Mouse (Mus musculus) ES-CJ7 (cell line): ENCODE measurements around the gene Yif1a.
A peak's percentile ranks its signal among the peaks of the same experiment; 100 is the strongest.

ENCODE experiments used
- DNase-seq: peaks from one replicate; pipeline ENCODE4 v3.0.0; 2011; ENCODE audit warnings: low read depth, low spot score

The Yif1a gene

GRCm38 (mm10) chr19:5087884-5088728 is at the start of gene Yif1a:
Gene Yif1a, plus strand, starts transcription at chr19:5088538.
- peak; percentile 100 for DNase-seq

- DNase-seq, result peak; percentile 87
These were observed 49.6 kb upstream of the Yif1a start, which contains the start of the genes B4gat1 and AC124502.3 for GRCm38 (mm10) chr19:5038709-5039156. Gene B4gat1, plus strand, starts transcription at chr19:5038826. Gene AC124502.3, plus strand, starts transcription at chr19:5038891.

- DNase-seq, result no peak
These were observed 48.8 kb upstream of the Yif1a start for GRCm38 (mm10) chr19:5039301-5040114.

- peak; percentile 94 for DNase-seq
These were observed 47.3 kb upstream of the Yif1a start, which contains the start of gene Brms1 for GRCm38 (mm10) chr19:5040862-5041523. Gene Brms1, plus strand, starts transcription at chr19:5041354.

GRCm38 (mm10) chr19:5041588-5041987 is 46.8 kb upstream of the Yif1a start:
- DNase-seq, result no peak

GRCm38 (mm10) chr19:5045531-5045930 is 42.8 kb upstream of the Yif1a start:
- no peak for DNase-seq

GRCm38 (mm10) chr19:5048138-5049056 is 39.9 kb upstream of the Yif1a start:
- DNase-seq, result no peak

- no peak for DNase-seq
These were observed 39.0 kb upstream of the Yif1a start for GRCm38 (mm10) chr19:5049325-5049724.

GRCm38 (mm10) chr19:5050047-5050905 is 38.1 kb upstream of the Yif1a start, which contains the start of gene Rin1:
Gene Rin1, plus strand, starts transcription at chr19:5050481.
- DNase-seq, result peak; percentile 89

GRCm38 (mm10) chr19:5051031-5051430 is 37.3 kb upstream of the Yif1a start:
- no peak for DNase-seq

- no peak for DNase-seq
These were observed 36.8 kb upstream of the Yif1a start for GRCm38 (mm10) chr19:5051515-5051914.

- no peak for DNase-seq
These were observed 36.0 kb upstream of the Yif1a start for GRCm38 (mm10) chr19:5052166-5052822.

GRCm38 (mm10) chr19:5052853-5053252 is 35.5 kb upstream of the Yif1a start:
- no peak for DNase-seq

- peak; percentile 74 for DNase-seq
These were observed 34.4 kb upstream of the Yif1a start for GRCm38 (mm10) chr19:5053909-5054308.

GRCm38 (mm10) chr19:5056251-5056650 is 32.1 kb upstream of the Yif1a start:
- DNase-seq, result peak; percentile 70

GRCm38 (mm10) chr19:5057876-5058775 is 30.2 kb upstream of the Yif1a start:
- DNase-seq, result peak; percentile 96

GRCm38 (mm10) chr19:5058801-5059771 is 29.3 kb upstream of the Yif1a start:
- DNase-seq, result peak; percentile 89
